Mouse (Mus musculus): ENCODE results near the gene Pigq. TPM values are rescaled to one million over a fixed set of nuclear protein-coding genes. Genes with fewer than 3 reads are reported as not detected.

Gene Pigq
- polyA plus RNA-seq, 1 experiment = 117 TPM

- TF ChIP-seq CTCF (IDR thresholded peaks at IDR 0.05; ENCODE audit: borderline replicate concordance, extremely low read depth, insufficient read depth, insufficient read length) (no peak), POLR2A (IDR thresholded peaks at IDR 0.05; ENCODE audit: borderline replicate concordance, extremely low read depth, insufficient read depth, insufficient read length, poor library complexity, severe bottlenecking) (no peak)
- no peak for DNase-seq (ENCODE audit: low read depth)
Observed at GRCm38 (mm10) chr17:25879750-25880149, 65.0 kb downstream of the Pigq start.

GRCm38 (mm10) chr17:25879261-25879660 lies 65.5 kb downstream of the Pigq start:
- DNase-seq (ENCODE audit: low read depth) = no peak
- TF ChIP-seq CTCF (IDR thresholded peaks at IDR 0.05; ENCODE audit: borderline replicate concordance, extremely low read depth, insufficient read depth, insufficient read length) = peak; percentile 48; the same call in 1 of the 2 replicates
- TF ChIP-seq POLR2A (IDR thresholded peaks at IDR 0.05; ENCODE audit: borderline replicate concordance, extremely low read depth, insufficient read depth, insufficient read length, poor library complexity, severe bottlenecking) = no peak

GRCm38 (mm10) chr17:25878611-25879180 lies 66.0 kb downstream of the Pigq start:
- no peak for TF ChIP-seq POLR2A (IDR thresholded peaks at IDR 0.05; ENCODE audit: borderline replicate concordance, extremely low read depth, insufficient read depth, insufficient read length, poor library complexity, severe bottlenecking)
- no peak for TF ChIP-seq CTCF (IDR thresholded peaks at IDR 0.05; ENCODE audit: borderline replicate concordance, extremely low read depth, insufficient read depth, insufficient read length)
- DNase-seq (ENCODE audit: low read depth) = no peak

GRCm38 (mm10) chr17:25877741-25878610 lies 66.8 kb downstream of the Pigq start:
- TF ChIP-seq POLR2A (IDR thresholded peaks at IDR 0.05; ENCODE audit: borderline replicate concordance, extremely low read depth, insufficient read depth, insufficient read length, poor library complexity, severe bottlenecking) (no peak), CTCF (IDR thresholded peaks at IDR 0.05; ENCODE audit: borderline replicate concordance, extremely low read depth, insufficient read depth, insufficient read length) (no peak)
- DNase-seq (ENCODE audit: low read depth) = no peak

GRCm38 (mm10) chr17:25877025-25877424 lies 67.7 kb downstream of the Pigq start:
- DNase-seq (ENCODE audit: low read depth) = no peak

More at GRCm38 (mm10) chr17:25877025-25877424, 67.7 kb downstream of the Pigq start:
- TF ChIP-seq CTCF (IDR thresholded peaks at IDR 0.05; ENCODE audit: borderline replicate concordance, extremely low read depth, insufficient read depth, insufficient read length) (no peak), POLR2A (IDR thresholded peaks at IDR 0.05; ENCODE audit: borderline replicate concordance, extremely low read depth, insufficient read depth, insufficient read length, poor library complexity, severe bottlenecking) (no peak)

Other genes starting within 250 kb of the Pigq start
- 0.90 and 1.1 TPM in 2 replicates for gene Gng13, start 227.8 kb downstream of the Pigq start, polyA plus RNA-seq (2012; rRNA removed)
- gene Chtf18, start 217.5 kb downstream of the Pigq start, polyA plus RNA-seq (2012; rRNA removed) = 12.4 and 18.7 TPM in 2 replicates
- 43.2 and 59.4 TPM in 2 replicates for gene Rpusd1, start 217.3 kb downstream of the Pigq start, polyA plus RNA-seq (2012; rRNA removed)
- 0.09 TPM in 1 of 2 replicates, not detected in the other for gene Mslnl, start 208.9 kb downstream of the Pigq start, polyA plus RNA-seq (2012; rRNA removed)
- 0.07 and 0.19 TPM in 2 replicates for gene Msln, start 190.6 kb downstream of the Pigq start, polyA plus RNA-seq (2012; rRNA removed)
- gene Narfl, start 171.2 kb downstream of the Pigq start, polyA plus RNA-seq (2012; rRNA removed) = 26.7 and 30.6 TPM in 2 replicates
- 167 and 268 TPM in 2 replicates for gene Haghl, start 159.3 kb downstream of the Pigq start, polyA plus RNA-seq (2012; rRNA removed)
- gene Ccdc78, start 158.4 kb downstream of the Pigq start, polyA plus RNA-seq (2012; rRNA removed) = 0.08 and 0.11 TPM in 2 replicates
- gene Fam173a, start 152.0 kb downstream of the Pigq start, polyA plus RNA-seq (2012; rRNA removed) = 93.9 and 145 TPM in 2 replicates
- gene AC134908.4, start 149.3 kb downstream of the Pigq start, polyA plus RNA-seq (2012; rRNA removed) = 0.12 and 0.21 TPM in 2 replicates
- 107 and 109 TPM in 2 replicates for gene Metrn, start 147.8 kb downstream of the Pigq start, polyA plus RNA-seq (2012; rRNA removed)
- gene Fbxl16, start 135.9 kb downstream of the Pigq start, polyA plus RNA-seq (2012; rRNA removed) = 91.8 and 101 TPM in 2 replicates
- gene Wdr24, start 121.3 kb downstream of the Pigq start, polyA plus RNA-seq (2012; rRNA removed) = 47.0 and 57.5 TPM in 2 replicates
- 80.0 and 93.6 TPM in 2 replicates for gene Jmjd8, start 116.1 kb downstream of the Pigq start, polyA plus RNA-seq (2012; rRNA removed)
- gene Stub1, start 111.5 kb downstream of the Pigq start, polyA plus RNA-seq (2012; rRNA removed) = 252 and 308 TPM in 2 replicates
- gene Rhbdl1, start 107.6 kb downstream of the Pigq start, polyA plus RNA-seq (2012; rRNA removed) = 56.2 and 67.3 TPM in 2 replicates
- 26.6 and 40.8 TPM in 2 replicates for gene Gm20683, start 103.2 kb downstream of the Pigq start, polyA plus RNA-seq (2012; rRNA removed)
- gene Rhot2, start 100.1 kb downstream of the Pigq start, polyA plus RNA-seq (2012; rRNA removed) = 88.4 and 111 TPM in 2 replicates
- gene Wdr90, start 83.4 kb downstream of the Pigq start, polyA plus RNA-seq (2012; rRNA removed) = 49.5 and 81.1 TPM in 2 replicates
- gene Mcrip2, start 76.2 kb downstream of the Pigq start, polyA plus RNA-seq (2012; rRNA removed) = 11.7 and 14.8 TPM in 2 replicates
- 71.4 and 89.5 TPM in 2 replicates for gene Mettl26, start 69.9 kb downstream of the Pigq start, polyA plus RNA-seq (2012; rRNA removed)
- gene Wfikkn1, start 64.1 kb downstream of the Pigq start, polyA plus RNA-seq (2012; rRNA removed) = 0.66 and 0.90 TPM in 2 replicates
- 88.3 and 98.8 TPM in 2 replicates for gene Rab40c, start 25.2 kb downstream of the Pigq start, polyA plus RNA-seq (2012; rRNA removed)
- gene Nhlrc4, start within 50 bp of the Pigq start, polyA plus RNA-seq (2012; rRNA removed) = 0.08 and 0.56 TPM in 2 replicates
- gene A930017K11Rik, start 7.6 kb upstream of the Pigq start, polyA plus RNA-seq (2012; rRNA removed) = 0.66 and 1.0 TPM in 2 replicates
- 50.4 and 50.5 TPM in 2 replicates for gene Capn15, start 40.9 kb upstream of the Pigq start, polyA plus RNA-seq (2012; rRNA removed)
- 68.5 and 82.4 TPM in 2 replicates for gene Rab11fip3, start 124.6 kb upstream of the Pigq start, polyA plus RNA-seq (2012; rRNA removed)
- gene Decr2, start 145.4 kb upstream of the Pigq start, polyA plus RNA-seq (2012; rRNA removed) = 26.8 and 28.6 TPM in 2 replicates
- gene Nme4, start 150.7 kb upstream of the Pigq start, polyA plus RNA-seq (2012; rRNA removed) = 35.1 and 61.4 TPM in 2 replicates
- gene Tmem8, start 168.4 kb upstream of the Pigq start, polyA plus RNA-seq (2012; rRNA removed) = 11.8 and 12.9 TPM in 2 replicates
- 94.9 and 119 TPM in 2 replicates for gene Mrpl28, start 178.6 kb upstream of the Pigq start, polyA plus RNA-seq (2012; rRNA removed)
- 27.9 and 31.6 TPM in 2 replicates for gene Axin1, start 193.8 kb upstream of the Pigq start, polyA plus RNA-seq (2012; rRNA removed)